Mouse (Mus musculus) subcutaneous adipose tissue, adult 2 months (tissue): ENCODE data around the gene Gm16181. TPM values are rescaled to one million over a fixed set of nuclear protein-coding genes. Genes with fewer than 3 reads are reported as not detected.

Experiments
- polyA plus RNA-seq: library from polyadenylated mRNA; depleted of rRNA; stranded (reverse); fragments of >200 nt; gene quantifications from 2 replicates; pipeline ENCODE4 v1.2.3, GENCODE M21; 2012; ENCODE audit warnings: low replicate concordance; rRNA removed

Gm16181 gene
- polyA plus RNA-seq, result 0.64 and 4.9 TPM in 2 replicates

DNA sequence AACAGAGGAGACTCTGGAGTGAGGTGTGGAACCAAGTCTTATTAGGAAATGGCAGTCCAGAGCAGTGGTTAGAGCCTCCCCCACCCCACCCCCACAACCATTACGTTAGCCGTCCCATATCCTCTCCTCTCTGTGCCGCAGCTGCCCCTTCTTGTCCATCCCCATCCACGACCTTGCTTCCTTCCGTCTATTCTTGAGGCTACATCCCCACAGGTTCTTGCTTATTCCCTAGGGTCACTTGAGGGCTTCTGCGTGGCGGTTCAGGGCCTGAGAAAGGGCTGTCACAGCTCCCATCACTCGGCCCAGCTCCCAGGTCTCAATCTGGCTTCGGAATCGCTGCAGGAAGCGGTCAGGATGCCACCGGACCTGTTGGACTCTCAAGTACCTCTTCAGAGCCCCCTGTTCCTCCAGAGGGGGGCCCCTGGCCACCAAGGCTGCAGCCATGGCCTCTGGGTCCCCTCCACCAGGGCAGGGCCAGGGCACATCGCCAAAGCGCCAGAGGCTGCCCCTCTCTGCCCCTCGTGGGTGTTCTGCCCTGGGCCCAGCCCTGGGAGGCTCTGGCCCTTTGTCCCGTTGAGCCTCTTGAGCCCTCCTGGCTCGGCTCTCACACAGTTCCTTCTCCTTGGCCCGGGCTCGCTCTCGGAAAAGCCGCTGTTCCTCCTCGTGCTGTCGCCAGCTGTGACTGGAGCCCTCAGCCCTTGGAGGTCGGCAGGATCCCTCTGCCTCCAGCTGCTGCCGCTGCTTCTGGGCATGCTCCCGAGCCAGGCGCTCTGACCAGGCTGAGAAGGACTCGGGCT is at the start of gene Gm16181:
Gm16181 (plus strand) TSS at position 679 of the 797 bp plus-strand sequence.

DNA sequence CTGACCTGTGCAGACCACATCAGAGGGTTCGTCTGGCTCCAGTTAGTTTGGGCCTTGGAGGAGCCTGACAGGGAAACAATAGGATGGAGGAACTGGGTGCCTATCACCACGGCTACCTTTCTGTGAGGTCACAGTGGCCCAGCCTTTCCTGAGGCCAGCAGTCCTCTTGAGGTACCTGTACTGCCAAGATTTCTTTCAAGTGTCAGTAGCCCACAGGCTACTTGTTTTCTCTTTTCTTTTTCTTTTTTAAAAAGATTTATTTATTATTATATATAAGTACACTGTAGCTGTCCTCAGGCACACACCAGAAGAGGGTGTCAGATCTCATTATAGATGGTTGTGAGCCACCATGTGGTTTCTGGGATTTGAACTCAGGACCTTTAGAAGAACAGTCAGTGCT is 44.7 kb upstream of the Gm16181 start, which contains the start of gene Aif1:
Aif1 (minus strand) TSS at position 101 of the 400 bp plus-strand sequence.

DNA sequence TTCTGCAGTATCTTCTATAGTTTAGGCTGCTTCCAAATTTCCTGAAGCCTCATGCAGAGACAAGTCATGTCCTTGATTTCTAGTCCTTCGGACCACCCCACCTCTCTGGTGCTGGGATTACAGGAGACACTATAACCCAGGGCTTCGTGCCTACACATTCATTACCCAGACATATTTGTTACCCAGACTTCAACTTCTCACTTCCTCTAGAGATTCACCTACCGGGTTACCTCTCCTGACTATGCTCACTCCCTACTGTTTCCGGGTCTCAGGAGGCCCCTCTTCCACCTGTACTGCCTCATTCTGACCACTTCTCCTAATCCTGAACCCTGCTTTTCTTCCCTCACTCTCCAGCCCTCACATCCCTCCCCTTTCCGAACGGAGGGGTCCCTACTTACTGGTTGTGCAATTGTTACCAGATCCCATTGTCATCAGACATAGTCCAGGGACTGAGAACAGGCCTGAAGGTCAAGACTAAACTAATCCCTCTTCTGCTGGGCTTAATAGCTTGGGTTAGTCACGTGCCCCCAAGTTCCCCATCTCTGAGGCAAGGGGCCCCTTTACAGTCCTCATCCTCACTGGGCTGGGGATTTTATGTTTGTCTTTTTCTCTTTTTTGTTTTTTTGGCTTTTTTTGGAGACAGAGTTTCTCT is 32.5 kb upstream of the Gm16181 start, which contains the start of gene Lst1:
Lst1 (minus strand) TSS at position 481 of the 652 bp plus-strand sequence.

DNA sequence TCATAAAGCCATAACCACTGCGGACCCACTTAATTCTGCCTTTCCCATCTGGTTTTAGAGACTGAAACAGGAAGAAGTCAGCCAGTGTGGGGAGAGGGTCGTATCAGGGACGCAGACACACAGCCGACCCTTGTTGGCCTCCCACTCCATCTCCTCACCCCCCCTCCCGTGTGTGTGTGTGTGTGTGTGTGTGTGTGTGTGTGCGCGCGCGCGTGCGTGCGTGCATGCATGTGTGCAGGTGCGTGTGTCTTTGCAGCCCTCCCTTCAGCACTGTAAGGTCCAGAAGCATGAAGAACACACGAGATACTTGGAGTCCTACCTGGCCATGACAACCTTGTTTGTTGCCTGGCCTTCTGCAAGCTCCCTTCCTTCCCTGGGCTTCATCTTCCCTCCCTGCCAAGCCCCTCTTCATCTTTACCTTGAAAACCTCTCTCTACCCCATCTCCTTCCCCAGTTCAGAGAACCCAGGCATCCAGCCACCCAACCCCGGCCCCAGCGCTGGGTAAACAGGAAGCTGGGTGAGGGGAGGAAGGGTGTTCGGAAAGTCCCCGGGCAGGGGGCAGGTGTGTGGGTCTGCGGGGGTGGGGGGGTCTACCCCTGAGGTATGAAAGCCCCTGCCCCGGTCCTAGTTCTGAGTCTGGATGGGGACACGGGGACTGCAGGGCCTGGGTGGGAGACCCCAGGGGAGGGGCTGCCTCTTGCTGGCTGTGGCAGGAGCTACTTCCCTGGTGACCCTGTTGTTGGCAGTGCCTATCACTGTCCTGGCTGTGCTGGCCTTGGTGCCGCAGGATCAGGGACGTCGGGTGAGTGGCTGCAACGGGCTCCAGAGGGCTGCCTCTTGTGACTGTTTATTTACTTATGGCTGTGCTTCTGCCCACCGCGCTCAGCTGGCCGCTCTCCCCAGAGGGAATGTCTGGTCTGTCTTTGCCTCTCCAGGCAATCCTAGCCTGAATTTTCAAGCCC is 26.5 kb upstream of the Gm16181 start, which contains the start of gene Ltb:
Ltb (plus strand) TSS at position 559 of the 963 bp plus-strand sequence.

DNA sequence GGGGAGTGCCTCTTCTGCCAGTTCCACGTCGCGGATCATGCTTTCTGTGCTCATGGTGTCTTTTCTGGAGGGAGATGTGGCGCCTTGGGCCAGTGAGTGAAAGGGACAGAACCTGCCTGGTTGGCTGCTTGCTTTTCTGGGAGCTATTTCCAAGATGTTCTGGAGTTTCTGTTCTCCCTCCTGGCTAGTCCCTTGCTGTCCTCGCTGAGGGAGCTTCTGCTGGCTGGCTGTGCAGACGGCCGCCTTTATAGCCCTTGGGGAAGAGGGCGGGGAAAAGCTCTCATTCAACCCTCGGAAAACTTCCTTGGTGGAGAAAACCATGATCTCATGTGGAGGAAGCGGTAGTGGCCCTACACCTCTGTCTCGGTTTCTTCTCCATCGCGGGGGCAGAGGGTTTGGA is 18.8 kb upstream of the Gm16181 start, which contains the start of gene Tnf:
Tnf (minus strand) TSS at position 221 of the 400 bp plus-strand sequence.

DNA sequence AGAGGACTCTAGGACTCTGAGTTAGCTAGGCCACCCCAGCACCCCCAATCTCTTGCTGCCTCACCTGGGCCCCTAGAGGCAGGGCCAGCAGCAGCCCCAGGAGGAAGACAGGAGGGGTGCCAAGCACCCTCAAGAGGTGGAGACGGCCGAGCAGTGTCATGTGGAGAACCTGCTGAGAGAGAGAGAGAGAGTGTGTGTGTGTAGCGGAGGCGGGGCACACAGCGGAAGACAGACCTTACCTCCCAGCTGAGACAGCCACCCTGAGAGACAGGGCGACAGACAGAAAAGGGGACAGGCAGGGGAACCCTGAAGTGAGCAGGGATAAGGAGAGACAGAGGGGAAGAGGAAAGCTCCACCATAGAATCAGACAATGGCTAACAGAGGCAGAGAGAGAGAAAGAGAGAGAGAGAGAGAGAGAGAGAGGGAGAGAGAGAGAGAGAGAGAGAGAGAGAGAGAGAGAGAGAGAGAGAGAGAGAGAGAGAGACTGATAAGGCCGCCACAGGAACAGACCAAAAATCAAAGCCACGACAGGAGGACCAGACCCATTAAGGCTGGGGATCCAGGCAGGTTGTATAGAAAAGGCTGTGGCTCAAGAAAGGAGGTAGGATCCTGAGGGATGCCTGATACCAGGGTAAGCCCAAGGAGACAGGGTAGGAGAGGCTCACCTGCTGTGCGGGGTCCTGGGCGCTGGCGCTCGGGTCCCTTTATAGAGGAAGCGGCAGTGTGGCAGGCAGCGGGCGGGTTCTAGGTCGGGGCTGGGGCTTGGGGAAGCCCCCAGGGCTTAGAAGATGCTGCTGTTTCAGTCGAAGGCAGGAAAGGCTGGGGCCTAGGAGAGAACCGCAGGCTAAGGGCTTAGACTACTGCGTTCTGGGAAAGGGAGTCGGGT is 15.9 kb upstream of the Gm16181 start, which contains the start of gene Lta:
Lta (minus strand) TSS at position 858 of the 886 bp plus-strand sequence.

DNA sequence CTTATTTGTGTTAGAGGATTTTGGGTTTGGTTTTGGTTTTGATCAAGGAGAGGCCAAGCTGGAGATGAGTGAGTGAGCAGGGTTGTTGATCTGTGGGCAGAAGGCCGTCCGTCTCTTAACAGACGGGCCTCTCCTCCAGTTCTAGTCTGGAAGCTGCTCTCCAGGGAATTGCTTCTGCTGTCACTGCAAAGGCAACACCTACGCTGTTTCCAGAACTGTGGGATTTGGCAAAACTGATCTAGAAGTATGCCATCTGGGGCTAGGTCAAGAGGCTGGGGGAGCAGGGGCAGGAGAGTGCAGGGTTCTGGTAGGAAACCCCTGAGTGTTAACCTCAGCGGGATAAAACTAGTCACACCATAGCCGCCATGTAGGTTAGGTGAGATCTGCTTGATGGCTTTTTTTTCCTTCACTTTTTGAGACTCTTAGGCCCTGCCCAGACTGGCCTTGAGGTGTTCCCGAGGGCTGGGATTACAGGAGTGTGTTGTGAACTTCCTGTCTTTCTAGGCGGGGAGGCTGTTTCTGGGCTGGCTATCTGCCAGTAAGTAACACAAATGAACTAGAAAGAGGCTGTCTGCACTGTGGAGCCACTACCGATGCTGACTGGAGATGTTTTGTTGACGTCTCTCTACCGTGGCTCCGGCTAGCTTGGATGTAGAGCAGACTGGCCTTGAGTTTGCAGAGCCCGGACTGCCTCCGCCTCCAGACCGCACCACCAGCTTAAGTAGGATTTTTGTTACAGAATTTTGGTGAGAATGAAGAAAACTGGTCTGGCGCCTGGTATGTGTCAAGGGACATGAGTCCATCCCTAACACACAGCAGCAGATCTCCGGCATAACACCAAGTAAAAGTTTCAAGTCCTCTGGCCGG is 12.7 kb downstream of the Gm16181 start, which contains the start of gene Atp6v1g2:
Atp6v1g2 (plus strand) TSS at position 547 of the 867 bp plus-strand sequence.

DNA sequence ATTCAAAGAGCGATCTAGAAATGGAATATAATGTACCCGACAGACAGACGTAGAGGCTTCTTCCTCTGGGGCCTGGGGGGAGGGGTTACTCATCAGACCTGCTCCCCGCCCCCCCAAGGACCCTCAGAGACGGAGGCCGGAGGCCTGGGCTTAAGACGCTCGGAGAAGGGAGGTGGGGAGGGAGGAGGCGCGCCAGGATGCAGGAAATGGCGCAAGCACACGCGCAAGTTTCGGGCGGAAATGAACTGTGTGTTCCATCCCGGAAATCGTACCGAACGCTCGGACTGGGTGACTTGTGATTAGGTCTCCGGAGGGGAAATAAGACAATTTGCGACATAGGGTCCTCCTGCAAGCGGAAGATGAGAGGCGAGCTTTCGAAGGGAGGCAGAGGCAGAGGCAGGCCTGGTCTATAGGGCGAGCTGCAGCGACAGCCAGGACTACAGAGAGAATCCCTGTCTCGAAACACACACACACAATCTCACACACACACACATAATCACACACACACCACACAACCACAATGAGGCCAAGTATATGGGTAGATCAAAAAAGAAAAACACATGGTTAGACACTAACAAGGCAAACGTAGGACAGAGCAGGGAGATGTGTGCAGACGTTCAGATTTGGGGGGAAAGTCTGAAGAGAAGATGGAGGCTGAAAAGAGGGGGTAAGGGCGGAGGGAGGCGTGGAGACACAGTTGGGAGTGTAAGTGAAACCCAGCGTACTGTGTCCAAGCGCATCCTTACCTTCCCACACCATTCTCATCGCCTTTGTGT is 15.2 kb downstream of the Gm16181 start, which contains the start of gene Nfkbil1:
Nfkbil1 (minus strand) TSS at position 179 of the 776 bp plus-strand sequence.

DNA sequence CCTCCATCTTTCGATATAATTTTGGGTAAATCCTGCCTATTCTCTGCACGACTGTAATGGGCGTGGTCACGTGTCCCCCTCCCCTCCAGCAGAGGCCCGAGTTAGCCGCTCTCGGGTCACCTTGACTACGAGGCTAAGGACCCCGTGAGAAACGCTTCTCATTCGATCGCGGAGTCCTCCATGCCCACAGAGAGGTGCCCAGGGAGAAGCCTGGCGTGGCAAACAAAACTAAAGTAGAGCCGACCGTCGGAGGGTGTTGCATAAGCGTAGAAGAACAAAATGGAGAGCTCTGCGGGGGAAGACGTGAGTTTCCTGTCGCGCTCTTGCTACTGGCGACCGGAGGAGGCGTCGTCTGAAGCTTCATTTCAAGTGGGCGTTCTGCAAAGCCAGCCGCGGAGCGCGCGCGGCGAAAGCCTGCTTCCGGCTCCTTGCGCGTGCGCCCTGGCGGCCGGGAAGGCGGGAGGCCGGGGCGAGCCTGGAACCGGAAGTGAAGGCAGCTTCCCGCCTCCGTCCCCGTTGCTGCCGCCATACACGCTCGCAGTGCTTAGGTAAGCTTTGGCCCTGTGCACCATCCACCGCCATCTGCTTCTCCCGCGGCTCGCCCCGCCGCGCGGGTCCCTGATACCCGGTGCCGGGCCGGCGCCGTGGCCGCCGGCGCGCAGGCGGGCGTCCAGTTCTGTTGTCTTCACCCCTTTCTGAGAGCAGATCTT is 20.8 kb downstream of the Gm16181 start, which contains the start of gene Ddx39b:
Ddx39b (plus strand) TSS at position 442 of the 710 bp plus-strand sequence.

DNA sequence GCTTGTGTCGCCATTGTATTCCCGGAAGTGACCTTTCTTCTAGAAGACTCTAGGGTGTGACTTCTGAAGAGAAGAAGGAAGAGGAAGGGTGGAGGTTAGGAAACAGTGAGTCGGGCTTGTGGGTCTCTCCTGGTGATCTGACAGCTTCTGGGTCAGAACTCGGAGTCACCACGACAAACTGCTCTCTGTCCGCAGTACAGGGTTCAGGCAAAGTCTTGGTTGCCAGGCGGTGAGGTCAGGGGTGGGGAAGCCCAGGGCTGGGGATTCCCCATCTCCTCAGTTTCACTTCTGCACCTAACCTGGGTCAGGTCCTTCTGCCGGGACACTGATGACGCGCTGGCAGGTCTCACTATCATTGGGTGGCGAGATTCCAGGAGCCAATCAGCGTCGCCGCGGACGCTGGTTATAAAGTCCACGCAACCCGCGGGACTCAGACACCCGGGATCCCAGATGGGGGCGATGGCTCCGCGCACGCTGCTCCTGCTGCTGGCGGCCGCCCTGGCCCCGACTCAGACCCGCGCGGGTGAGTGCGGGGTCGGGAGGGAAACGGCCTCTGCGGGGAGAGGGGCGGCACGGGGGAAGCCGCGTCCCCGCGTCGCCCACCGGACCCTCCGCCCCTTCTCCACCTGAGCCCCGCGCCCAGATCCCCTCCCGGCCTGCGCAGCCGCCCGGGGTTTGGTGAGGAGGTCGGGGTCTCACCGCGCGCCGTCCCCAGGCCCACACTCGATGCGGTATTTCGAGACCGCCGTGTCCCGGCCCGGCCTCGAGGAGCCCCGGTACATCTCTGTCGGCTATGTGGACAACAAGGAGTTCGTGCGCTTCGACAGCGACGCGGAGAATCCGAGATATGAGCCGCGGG is 42.3 kb downstream of the Gm16181 start, which contains the start of gene H2-D1:
H2-D1 (plus strand) TSS at position 67 of the 859 bp plus-strand sequence.

Other genes starting within 250 kb of the Gm16181 start
- 8.7 and 27.0 TPM in 2 replicates for gene Hspa1a, start 248.7 kb upstream of the Gm16181 start, polyA plus RNA-seq
- 0.46 and 0.59 TPM in 2 replicates for gene Hspa1l, start 248.1 kb upstream of the Gm16181 start, polyA plus RNA-seq
- gene Lsm2, start 239.0 kb upstream of the Gm16181 start, polyA plus RNA-seq, result 69.2 and 79.0 TPM in 2 replicates
- 61.9 and 207 TPM in 2 replicates for gene Vars, start 219.8 kb upstream of the Gm16181 start, polyA plus RNA-seq
- 0.39 and 0.62 TPM in 2 replicates for gene Vwa7, start 204.3 kb upstream of the Gm16181 start, polyA plus RNA-seq
- gene Sapcd1, start 192.8 kb upstream of the Gm16181 start, polyA plus RNA-seq, result 0.54 and 1.7 TPM in 2 replicates
- 1.8 TPM in 2 replicates for gene Msh5, start 174.1 kb upstream of the Gm16181 start, polyA plus RNA-seq
- gene Clic1, start 170.9 kb upstream of the Gm16181 start, polyA plus RNA-seq, result 87.4 and 180 TPM in 2 replicates
- gene Ddah2, start 161.8 kb upstream of the Gm16181 start, polyA plus RNA-seq, result 59.2 and 121 TPM in 2 replicates
- gene Ly6g6c, start 155.4 kb upstream of the Gm16181 start, polyA plus RNA-seq, result 0.17 TPM in 1 of 2 replicates, not detected in the other
- gene Mpig6b, start 154.7 kb upstream of the Gm16181 start, polyA plus RNA-seq, result 0.09 and 0.21 TPM in 2 replicates
- gene Ly6g6e, start 143.9 kb upstream of the Gm16181 start, polyA plus RNA-seq, result 0.24 and 4.5 TPM in 2 replicates
- gene Ly6g6d, start 142.8 kb upstream of the Gm16181 start, polyA plus RNA-seq, result 2.3 and 5.4 TPM in 2 replicates
- not detected in 2 replicates for gene Ly6g6f, start 135.2 kb upstream of the Gm16181 start, polyA plus RNA-seq
- 206 and 214 TPM in 2 replicates for gene Abhd16a, start 131.6 kb upstream of the Gm16181 start, polyA plus RNA-seq
- 3.1 TPM in 1 of 2 replicates, not detected in the other for gene Ly6g5c, start 112.6 kb upstream of the Gm16181 start, polyA plus RNA-seq
- 1.9 and 3.2 TPM in 2 replicates for gene Ly6g5b, start 105.4 kb upstream of the Gm16181 start, polyA plus RNA-seq
- gene Gpank1, start 99.4 kb upstream of the Gm16181 start, polyA plus RNA-seq, result 12.3 and 16.6 TPM in 2 replicates
- gene Csnk2b, start 98.8 kb upstream of the Gm16181 start, polyA plus RNA-seq, result 304 and 310 TPM in 2 replicates
- 6.4 and 11.3 TPM in 2 replicates for gene D17H6S53E, start 94.5 kb upstream of the Gm16181 start, polyA plus RNA-seq
- 0.17 TPM in 1 of 2 replicates, not detected in the other for gene Apom, start 88.8 kb upstream of the Gm16181 start, polyA plus RNA-seq
- gene Bag6, start 85.7 kb upstream of the Gm16181 start, polyA plus RNA-seq, result 178 and 246 TPM in 2 replicates
- gene Prrc2a, start 55.9 kb upstream of the Gm16181 start, polyA plus RNA-seq, result 249 and 404 TPM in 2 replicates
- 1.9 and 5.2 TPM in 2 replicates for gene Aif1, start 44.8 kb upstream of the Gm16181 start, polyA plus RNA-seq
- gene Lst1, start 32.4 kb upstream of the Gm16181 start, polyA plus RNA-seq, result 23.5 and 60.6 TPM in 2 replicates
- gene Ltb, start 26.4 kb upstream of the Gm16181 start, polyA plus RNA-seq, result 4.2 and 11.0 TPM in 2 replicates
- 2.2 and 3.1 TPM in 2 replicates for gene Tnf, start 18.8 kb upstream of the Gm16181 start, polyA plus RNA-seq
- 0.16 and 0.69 TPM in 2 replicates for gene Lta, start 15.5 kb upstream of the Gm16181 start, polyA plus RNA-seq
- 7.5 and 9.8 TPM in 2 replicates for gene Atp6v1g2, start 12.8 kb downstream of the Gm16181 start, polyA plus RNA-seq
- gene Nfkbil1, start 15.0 kb downstream of the Gm16181 start, polyA plus RNA-seq, result 14.3 and 18.2 TPM in 2 replicates
- 285 and 496 TPM in 2 replicates for gene Ddx39b, start 20.9 kb downstream of the Gm16181 start, polyA plus RNA-seq
- 1,137 and 2,644 TPM in 2 replicates for gene H2-D1, start 41.9 kb downstream of the Gm16181 start, polyA plus RNA-seq
- gene H2-Q1, start 99.6 kb downstream of the Gm16181 start, polyA plus RNA-seq, result not detected in 2 replicates
- gene H2-Q2, start 121.4 kb downstream of the Gm16181 start, polyA plus RNA-seq, result 2.4 TPM in 1 of 2 replicates, not detected in the other
- gene H2-Q4, start 158.8 kb downstream of the Gm16181 start, polyA plus RNA-seq, result 120 and 169 TPM in 2 replicates
- gene H2-Q6, start 204.0 kb downstream of the Gm16181 start, polyA plus RNA-seq, result 60.7 and 141 TPM in 2 replicates
- 158 and 289 TPM in 2 replicates for gene H2-Q7, start 218.3 kb downstream of the Gm16181 start, polyA plus RNA-seq
- gene H2-Q10, start 249.3 kb downstream of the Gm16181 start, polyA plus RNA-seq, result 49.0 and 72.7 TPM in 2 replicates